Mouse (Mus musculus) kidney, postnatal 0 days (tissue): ENCODE data around the gene Trib3. TPM values are rescaled to one million over a fixed set of nuclear protein-coding genes. Genes with fewer than 3 reads are reported as not detected.
"Not testable (repeated sequence)": the region's sequence is repeated elsewhere in the genome, so short reads cannot be mapped to it uniquely, and the experiment has no call there.

Experiments
- ATAC-seq: fragments of 200-750 bp; cut with Nextera tagmentation; replicated peaks from 2 replicates; pipeline ENCODE4 v1.8.0; 2017; ENCODE audit warnings: low read depth, moderate number of reproducible peaks, moderate TSS enrichment, moderate library complexity; ENCODE audit not compliant: low FRiP score
- DNase-seq: peaks from one replicate; pipeline ENCODE4 v3.0.0-alpha.2; 2016; ENCODE audit warnings: low spot score
- H3K27ac ChIP-seq: fragments of 300-500 bp; sonication (generic); 2 replicates; pipeline ENCODE4 v1.5.1; 2014; ENCODE audit warnings: mild to moderate bottlenecking
- H3K27me3 ChIP-seq: fragments of 300-500 bp; sonication (generic); 2 replicates; pipeline ENCODE4 v1.6.1; 2014; ENCODE audit warnings: low read length, mixed read lengths; ENCODE audit not compliant: insufficient read depth
- H3K36me3 ChIP-seq: fragments of 300-500 bp; sonication (generic); 2 replicates; pipeline ENCODE4 v1.6.1; 2014; ENCODE audit warnings: low read length, mixed read lengths; ENCODE audit not compliant: insufficient read depth
- H3K4me1 ChIP-seq: fragments of 300-500 bp; sonication (generic); replicated peaks from 2 replicates; pipeline ENCODE4 v1.6.1; 2014; ENCODE audit warnings: antibody characterized with exemption, low read length, mixed read lengths; ENCODE audit not compliant: insufficient read depth
- H3K4me2 ChIP-seq: fragments of 300-500 bp; sonication (generic); 2 replicates; pipeline ENCODE4 v1.6.1; 2014; ENCODE audit warnings: mild to moderate bottlenecking, low read length, moderate library complexity, mixed read lengths
- H3K4me3 ChIP-seq: fragments of 300-500 bp; sonication (generic); replicated peaks from 2 replicates; pipeline ENCODE4 v1.5.1; 2014; ENCODE audit warnings: low read depth, low read length
- H3K9ac ChIP-seq: fragments of 300-500 bp; sonication (generic); 2 replicates; pipeline ENCODE4 v1.6.1; 2014; ENCODE audit warnings: low read depth, low read length
- H3K9me3 ChIP-seq: fragments of 300-500 bp; sonication (generic); replicated peaks from 2 replicates; pipeline ENCODE4 v1.6.1; 2016; ENCODE audit warnings: low read length, inconsistent platforms, mixed read lengths
- CTCF ChIP-seq: IDR thresholded peaks from 2 replicates; pipeline ENCODE4 v1.5.1; 2016; ENCODE audit warnings: antibody characterized with exemption, low read depth, mild to moderate bottlenecking, moderate library complexity
- WGBS: fragments of 180-500 bp; shearing (Covaris S2); extraction: QIAGEN DNeasy Blood & Tissue Kit; methylation state at CpG from one replicate; pipeline ENCODE4 v1.1.7; 2014; 5-methylcytosine and 5-hydroxymethylcytosine counted together
- polyA plus RNA-seq: library from polyadenylated mRNA; unstranded; fragments of >200 nt; fragmentation: Nextera tagmentation; extraction: Ambion mirVana; gene quantifications from 2 replicates; pipeline ENCODE4 v1.2.1, GENCODE M21; 2015

Trib3 gene
- polyA plus RNA-seq, 1 experiment from 2014 or later: 1.1 TPM

DNA sequence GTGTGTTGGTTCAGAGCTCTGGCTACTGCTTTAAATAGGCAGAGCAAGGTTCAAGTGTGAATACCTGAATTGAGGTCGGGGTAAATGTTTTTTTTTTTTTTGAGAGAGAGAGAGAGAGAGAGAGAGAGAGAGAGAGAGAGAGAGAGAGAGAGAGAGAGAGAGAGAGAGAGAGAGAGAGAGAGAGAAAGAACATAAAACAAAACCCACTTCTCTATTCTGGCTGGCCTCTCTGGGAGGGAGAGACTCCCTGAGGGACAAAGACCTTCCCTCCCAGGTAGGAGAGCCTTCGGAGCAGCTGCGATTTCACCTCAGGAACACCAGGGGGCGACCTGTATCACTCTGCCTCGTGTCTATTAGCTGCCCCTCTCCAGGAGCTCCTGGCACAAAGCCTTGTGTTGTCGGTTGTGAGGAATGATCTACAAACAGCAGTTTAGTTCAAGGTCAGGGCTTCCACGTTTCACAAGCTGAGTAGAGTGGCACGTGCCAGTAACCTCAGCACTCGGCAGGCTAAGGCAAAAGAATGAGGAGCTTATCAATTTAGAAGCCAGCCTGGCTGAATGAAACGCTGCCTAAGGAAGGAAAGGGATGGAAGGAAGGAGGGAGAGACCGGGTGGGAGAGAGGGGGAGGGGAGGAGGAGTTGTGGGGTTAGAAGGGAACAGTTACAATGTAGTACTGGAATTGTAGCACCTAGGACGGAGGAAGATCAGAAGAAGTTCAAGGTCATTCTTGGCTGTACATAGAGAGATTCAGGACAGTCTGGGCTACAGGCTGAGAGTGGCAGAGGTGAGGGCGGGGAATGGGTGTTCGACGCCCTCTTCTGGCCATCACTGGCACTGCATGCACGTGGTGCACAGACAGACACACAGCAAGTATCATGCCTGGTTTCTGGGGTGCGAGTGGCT, 19.7 kb upstream of the Trib3 start:
- no peak overlapping the region for H3K9ac ChIP-seq
- peak; percentile 79 for TF ChIP-seq CTCF
- no peak overlapping the region for H3K4me3 ChIP-seq
- peak overlapping the region; percentile 72; the same call in 1 of the 2 replicates for H3K27ac ChIP-seq
- 8% methylated on average over 17 of the region's 17 CpGs for WGBS
- DNase-seq (peak; percentile 93), ATAC-seq (peak; percentile 82)
- peak overlapping the region; percentile 47 for H3K4me2 ChIP-seq
- no peaks in the 10 kb centered on the region for H3K4me1 ChIP-seq
- no peaks in the 10 kb centered on the region for H3K36me3 ChIP-seq
- H3K27me3 ChIP-seq: no peaks in the 10 kb centered on the region
- no peaks in the 10 kb centered on the region for H3K9me3 ChIP-seq

DNA sequence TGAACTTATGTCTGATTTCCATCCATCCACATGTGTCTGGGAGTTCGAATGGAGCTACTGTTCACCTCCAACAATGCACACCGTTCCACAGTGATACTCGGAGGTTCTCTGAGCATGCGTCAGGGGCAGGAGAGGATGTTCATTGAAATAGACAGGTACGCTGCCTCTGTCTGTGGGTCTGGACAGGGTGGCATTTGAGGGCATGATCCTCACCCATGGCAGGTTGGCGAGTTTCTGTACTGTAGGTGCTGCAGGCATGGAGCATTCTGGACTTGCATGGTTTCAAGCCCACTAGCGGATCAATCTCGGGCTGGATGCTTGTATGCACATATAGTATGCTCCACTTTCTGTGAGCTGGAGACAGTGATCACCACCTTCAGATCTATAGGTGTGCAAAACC, 17.4 kb upstream of the Trib3 start:
- Histone ChIP-seq H3K27me3 (no peaks in the 10 kb centered on the region), H3K9ac (no peak overlapping the region), H3K27ac (no peak overlapping the region), H3K36me3 (no peaks in the 10 kb centered on the region), H3K9me3 (no peaks in the 10 kb centered on the region), H3K4me1 (no peaks in the 10 kb centered on the region), H3K4me2 (no peak overlapping the region), H3K4me3 (no peak overlapping the region)
- DNase-seq: no peak
- no peak for ATAC-seq
- 88% methylated on average over 8 of the region's 8 CpGs for WGBS
- no peak for TF ChIP-seq CTCF

DNA sequence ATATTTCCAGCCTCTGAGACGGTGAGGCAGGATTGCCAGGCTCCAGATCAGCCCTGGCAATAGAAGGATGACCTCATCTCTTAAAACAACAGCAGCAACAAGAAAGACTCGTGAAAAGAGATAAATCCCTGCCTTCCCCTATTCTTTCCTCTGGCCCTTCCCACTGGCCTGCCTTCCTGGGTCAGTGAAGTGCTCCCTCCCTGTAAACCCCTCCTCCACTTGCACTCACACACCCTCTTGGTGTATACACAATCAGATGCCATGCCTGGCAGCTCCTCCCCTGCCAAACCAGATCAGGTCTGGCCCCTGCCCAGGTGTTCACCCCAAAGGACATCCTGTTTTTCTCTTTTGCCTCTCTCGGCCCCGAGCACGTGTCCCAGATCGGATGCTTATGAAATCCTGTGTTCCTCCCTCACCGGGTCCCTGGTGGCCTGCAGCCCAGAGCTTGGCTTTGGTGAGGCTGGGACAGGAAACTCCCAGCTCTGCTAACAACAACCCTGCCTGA, 16.5 kb upstream of the Trib3 start:
- Histone ChIP-seq H3K4me1 (no peaks in the 10 kb centered on the region), H3K27ac (no peak overlapping the region), H3K4me2 (no peak overlapping the region), H3K4me3 (no peak overlapping the region), H3K9me3 (no peaks in the 10 kb centered on the region), H3K36me3 (no peaks in the 10 kb centered on the region), H3K9ac (no peak overlapping the region), H3K27me3 (no peaks in the 10 kb centered on the region)
- ATAC-seq (no peak; the same call in 1 of the 2 replicates), DNase-seq (peak; percentile 51)
- TF ChIP-seq CTCF: no peak
- 21% methylated on average over 7 of the region's 7 CpGs for WGBS

DNA sequence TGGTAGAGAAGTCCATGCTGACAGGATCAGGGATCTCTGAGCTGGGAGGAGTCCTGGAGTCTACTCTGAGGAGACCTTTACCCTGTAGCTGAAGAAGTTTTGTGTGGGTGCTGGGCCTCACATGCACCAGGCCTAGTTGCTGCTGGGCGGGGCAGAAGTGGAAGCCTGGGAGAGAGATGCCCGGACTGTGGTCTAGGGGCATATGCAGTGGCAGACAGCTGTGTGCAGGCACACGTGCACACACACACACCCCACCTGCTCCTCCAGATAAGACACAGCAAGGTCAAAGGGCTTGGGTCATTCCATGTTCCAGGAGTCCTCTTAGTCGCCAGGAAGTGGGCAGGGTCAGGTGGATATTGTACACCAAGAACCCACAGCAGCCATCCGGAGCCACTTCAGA, 15.8 kb upstream of the Trib3 start:
- Histone ChIP-seq H3K4me2 (no peak overlapping the region), H3K9ac (no peak overlapping the region), H3K27ac (no peak overlapping the region; the same call in 1 of the 2 replicates), H3K36me3 (no peaks in the 10 kb centered on the region), H3K4me1 (no peaks in the 10 kb centered on the region), H3K4me3 (no peak overlapping the region), H3K27me3 (no peaks in the 10 kb centered on the region), H3K9me3 (no peaks in the 10 kb centered on the region)
- WGBS: 57% methylated on average over 5 of the region's 5 CpGs
- DNase-seq: no peak
- peak; percentile 41 for ATAC-seq
- TF ChIP-seq CTCF: no peak

DNA sequence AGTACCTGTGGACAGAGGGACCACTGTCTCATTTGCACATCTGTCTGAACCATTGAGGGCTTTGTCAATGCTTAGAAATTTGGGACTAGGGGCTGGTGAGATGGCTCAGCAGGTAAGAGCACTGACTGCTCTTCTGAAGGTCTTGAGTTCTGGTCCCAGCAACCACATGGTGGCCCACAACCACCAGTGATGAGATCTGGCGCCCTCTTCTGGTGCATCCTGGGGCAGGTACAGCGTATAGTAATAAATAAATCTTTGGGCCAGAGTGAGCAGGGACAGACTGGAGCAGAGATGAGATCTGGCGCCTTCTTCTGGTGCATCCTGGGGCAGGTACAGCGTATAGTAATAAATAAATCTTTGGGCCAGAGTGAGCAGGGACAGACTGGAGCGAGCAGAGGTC, 15.1 kb upstream of the Trib3 start:
- H3K27me3 ChIP-seq, H3K36me3 ChIP-seq, H3K9ac ChIP-seq, H3K4me2 ChIP-seq, H3K4me1 ChIP-seq, ATAC-seq, H3K9me3 ChIP-seq, H3K4me3 ChIP-seq, DNase-seq, H3K27ac ChIP-seq: not testable (repeated sequence)
- peak; percentile 34; the same call in 1 of the 2 replicates for TF ChIP-seq CTCF
- 78% methylated on average over 5 of the region's 5 CpGs for WGBS

DNA sequence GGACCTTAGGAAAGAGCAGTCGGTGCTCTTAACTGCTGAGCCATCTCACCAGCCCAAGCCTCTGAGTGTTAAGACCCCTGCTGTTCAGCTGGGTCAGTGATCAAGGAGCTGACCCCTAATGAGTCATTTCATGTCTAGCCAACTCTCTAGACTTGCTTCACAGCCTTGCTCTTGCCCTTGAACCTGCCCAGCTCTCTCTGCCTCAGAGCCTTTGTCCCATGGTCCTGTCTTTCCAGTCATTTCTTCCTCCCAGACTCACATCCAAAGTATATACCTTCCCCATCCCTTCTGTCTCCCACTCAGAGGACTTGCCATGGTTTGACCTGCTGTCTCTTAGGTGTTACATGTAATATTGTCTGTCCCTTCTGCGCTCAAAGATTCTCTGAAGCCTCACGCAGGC, 13.4 kb upstream of the Trib3 start:
- Histone ChIP-seq H3K4me1 (no peaks in the 10 kb centered on the region), H3K9me3 (no peaks in the 10 kb centered on the region), H3K4me2 (no peak overlapping the region), H3K27me3 (no peaks in the 10 kb centered on the region), H3K9ac (no peak overlapping the region), H3K36me3 (no peaks in the 10 kb centered on the region), H3K27ac (no peak overlapping the region), H3K4me3 (no peak overlapping the region)
- WGBS: 75% methylated on average over 3 of the region's 3 CpGs
- DNase-seq (no peak), ATAC-seq (no peak)
- TF ChIP-seq CTCF: no peak
